Mouse (Mus musculus) liver, adult (tissue): ENCODE results near the gene Tmem121b.

Source experiments
- GATA4 ChIP-seq: IDR thresholded peaks from 2 replicates; pipeline ENCODE4 v1.6.1; 2014; ENCODE audit warnings: mild to moderate bottlenecking, low read length; ENCODE audit not compliant: insufficient replicate concordance

Tmem121b gene

GRCm38 (mm10) chr6:120479302-120479701 lies 14.3 kb downstream of the Tmem121b start:
- TF ChIP-seq GATA4 = no peak

- TF ChIP-seq GATA4 = no peak
These were observed 18.3 kb downstream of the Tmem121b start for GRCm38 (mm10) chr6:120475288-120475687.

DNA sequence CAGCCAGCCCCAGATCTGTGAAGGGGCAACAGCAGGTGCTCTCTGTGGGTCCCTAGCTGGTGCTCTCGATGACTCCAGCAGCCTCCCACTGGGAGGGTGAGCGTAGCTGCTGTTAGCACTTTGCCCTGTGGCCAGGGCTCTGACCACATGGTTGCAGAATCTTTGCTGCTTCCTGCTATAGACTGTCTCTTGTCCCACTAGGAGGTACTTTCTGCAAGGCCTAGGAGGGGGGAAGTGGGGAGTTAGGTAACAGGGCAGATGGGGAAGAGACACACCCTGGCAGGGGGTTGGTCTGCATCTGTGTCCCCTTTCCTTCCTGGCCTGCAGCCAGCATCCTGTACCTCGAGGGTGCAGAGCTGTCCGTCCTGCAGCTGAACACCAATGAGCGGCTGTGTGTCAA lies 20.2 kb downstream of the Tmem121b start:
- TF ChIP-seq GATA4 = no peak

GRCm38 (mm10) chr6:120472455-120473140 lies 21.0 kb downstream of the Tmem121b start:
- TF ChIP-seq GATA4 = no peak

- no peak for TF ChIP-seq GATA4
These were observed 21.6 kb downstream of the Tmem121b start for GRCm38 (mm10) chr6:120471991-120472441.

DNA sequence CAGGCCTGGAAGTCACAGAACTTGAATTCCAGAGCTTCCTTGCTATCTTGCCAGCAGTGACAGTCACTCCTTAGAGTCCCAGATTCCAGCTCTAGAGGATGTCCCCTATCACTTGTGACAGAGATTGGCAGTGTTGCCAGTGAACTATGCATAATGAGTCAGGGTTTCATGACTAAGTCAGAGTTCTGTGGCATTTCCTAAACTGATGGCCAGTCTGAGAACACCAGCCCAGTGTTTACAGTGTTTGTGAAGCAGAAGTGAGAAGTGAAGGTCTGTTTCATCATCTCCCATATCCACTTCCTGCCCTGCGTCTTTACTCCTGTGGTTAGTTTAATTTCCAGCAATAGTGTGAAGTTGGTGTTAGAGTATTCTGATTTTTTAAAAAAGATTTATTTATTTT lies 22.9 kb downstream of the Tmem121b start:
- no peak for TF ChIP-seq GATA4

DNA sequence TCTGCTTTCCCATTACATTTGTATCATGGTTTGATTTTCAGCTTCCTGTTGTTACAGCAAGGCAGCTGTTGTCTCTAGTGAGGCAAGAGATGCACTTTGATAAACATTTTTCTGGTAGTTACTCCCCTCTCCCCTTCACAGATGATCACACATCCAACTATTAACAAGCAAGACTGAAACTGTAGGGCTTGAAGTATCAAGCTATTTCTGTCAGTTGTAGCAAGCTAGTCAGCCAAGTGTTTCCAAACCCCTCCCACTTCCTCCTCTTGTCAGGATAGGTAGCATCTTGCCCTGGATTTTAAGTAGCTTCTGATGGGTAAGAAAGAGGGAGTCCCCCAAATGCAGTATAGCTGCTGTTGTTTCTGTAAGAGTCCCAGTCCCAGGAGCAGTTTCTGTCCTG lies 23.8 kb downstream of the Tmem121b start:
- TF ChIP-seq GATA4 = no peak

DNA sequence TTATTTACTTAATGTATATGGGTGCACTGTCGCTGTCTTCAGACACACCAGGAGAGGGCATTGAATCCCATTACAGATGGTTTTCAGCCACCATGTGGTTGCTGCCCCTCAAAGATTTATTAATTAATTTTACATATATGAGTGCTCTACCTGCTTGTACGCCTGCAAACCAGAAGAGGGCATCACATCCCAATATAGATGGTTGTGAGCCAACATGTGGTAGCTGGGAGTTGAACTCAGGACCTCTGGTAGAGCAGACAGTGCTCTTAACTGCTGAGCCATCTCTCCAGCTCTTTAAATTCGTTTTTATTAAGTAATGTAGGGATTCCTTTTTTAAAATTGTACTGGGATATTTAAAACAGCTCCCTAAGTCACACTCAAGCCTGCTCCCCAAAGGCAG lies 24.3 kb downstream of the Tmem121b start:
- no peak for TF ChIP-seq GATA4

- TF ChIP-seq GATA4 = no peak
These were observed 25.3 kb downstream of the Tmem121b start for GRCm38 (mm10) chr6:120468259-120468658.

- no peak for TF ChIP-seq GATA4
These were observed 26.8 kb downstream of the Tmem121b start for GRCm38 (mm10) chr6:120466609-120467329.

DNA sequence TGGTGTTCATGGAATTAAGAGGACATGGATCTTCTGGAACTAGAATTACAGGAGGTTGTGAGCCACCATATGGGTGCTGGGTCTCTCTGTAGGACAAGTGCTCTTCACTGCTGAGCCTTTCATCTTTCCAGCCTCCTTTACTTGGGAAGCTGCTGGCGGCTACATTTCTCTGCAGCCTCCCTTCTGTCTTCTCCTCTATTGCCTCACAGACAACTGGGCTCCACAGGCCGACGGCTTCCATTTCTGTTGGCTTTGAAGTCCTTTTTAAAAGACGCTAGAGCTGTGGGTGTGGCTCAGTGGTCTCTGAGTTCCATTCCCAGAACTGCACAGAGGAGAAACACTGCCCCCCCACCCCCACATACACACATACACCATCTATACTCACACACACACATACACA lies 28.2 kb downstream of the Tmem121b start:
- no peak for TF ChIP-seq GATA4

GRCm38 (mm10) chr6:120464406-120464939 lies 29.1 kb downstream of the Tmem121b start:
- TF ChIP-seq GATA4 = no peak

DNA sequence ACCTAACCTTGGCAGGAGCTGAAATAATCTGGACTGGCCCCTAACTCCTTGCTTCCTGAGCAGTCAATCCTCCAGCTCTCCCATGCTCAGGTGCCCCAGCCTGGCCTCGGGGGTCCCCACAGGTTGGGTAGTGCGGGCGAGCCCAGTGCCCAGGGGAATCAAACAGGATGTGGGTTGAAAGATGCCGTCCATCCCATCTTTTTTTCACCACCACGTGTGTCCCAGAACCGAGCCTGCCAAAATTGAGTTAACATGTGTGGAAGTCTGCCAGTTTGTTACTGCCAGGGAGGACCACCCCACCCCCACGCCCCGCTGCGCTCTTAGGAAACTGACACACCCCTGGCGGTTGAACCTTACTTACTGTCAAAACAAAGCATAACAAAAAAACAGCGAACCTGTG lies 29.7 kb downstream of the Tmem121b start:
- TF ChIP-seq GATA4 = no peak

DNA sequence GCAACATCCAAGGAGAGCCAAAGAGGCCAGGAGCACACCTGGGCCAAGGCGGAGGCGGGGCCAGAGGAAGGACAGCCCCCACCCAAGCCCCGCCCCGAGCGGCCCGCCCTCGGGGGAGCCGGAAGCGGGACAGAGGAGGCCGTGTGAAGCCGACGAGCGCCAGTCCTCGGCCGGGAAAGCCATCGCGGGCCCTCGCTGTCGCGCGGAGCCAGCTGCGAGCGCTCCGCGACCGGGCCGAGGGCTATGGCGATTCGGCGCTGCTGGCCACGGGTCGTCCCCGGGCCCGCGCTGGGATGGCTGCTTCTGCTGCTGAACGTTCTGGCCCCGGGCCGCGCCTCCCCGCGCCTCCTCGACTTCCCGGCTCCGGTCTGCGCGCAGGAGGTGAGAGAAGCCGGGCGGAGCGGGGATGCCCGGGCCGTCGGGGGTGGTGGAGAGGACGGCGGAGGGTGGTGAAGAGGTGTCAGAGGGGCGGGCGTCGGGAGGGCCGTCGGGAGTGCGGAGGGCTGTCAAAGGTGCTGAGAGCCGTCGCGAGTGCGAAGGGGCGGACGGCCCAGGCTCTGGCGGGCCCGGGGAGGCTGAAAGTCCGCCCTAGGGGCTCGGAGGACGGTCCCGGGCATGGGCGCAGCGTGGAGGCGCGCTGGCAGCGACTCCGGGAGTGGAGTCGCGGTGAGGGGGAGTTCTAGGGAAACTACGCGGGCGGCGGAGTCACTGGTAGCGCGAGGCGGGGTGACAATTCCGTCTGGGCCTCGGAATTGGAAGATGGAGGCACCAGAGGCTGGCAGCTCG lies 30.3 kb downstream of the Tmem121b start, which contains the start of gene Il17ra:
Gene Il17ra, plus strand, starts transcription at position 162 of the 786 bp plus-strand sequence.
- no peak for TF ChIP-seq GATA4

DNA sequence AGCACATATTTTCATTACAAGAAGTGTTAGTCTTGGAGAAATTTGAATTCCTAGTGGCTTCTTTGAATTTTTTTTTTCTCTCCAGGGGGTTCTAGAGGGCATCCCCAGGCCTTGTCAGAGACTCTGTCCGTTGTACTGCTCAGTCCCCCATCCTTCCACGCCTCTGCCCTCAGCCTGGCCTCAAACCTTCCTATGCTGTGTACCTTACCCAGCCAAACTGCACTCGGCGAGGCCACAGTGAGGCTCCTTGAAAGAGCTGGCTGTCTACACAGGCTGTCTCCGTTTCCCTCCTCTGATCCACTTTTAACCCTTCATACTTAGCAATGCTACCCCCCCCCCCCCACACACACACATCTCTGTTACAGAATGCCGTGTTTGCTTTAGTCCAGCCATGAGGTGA lies 31.4 kb downstream of the Tmem121b start:
- TF ChIP-seq GATA4 = no peak
